Mouse (Mus musculus) liver, adult 2 months (tissue): ENCODE results near the gene Mvd.

Source experiments
- CTCF ChIP-seq: fragments of 200-500 bp; IDR thresholded peaks from 2 replicates; pipeline ENCODE4 v1.5.1; 2011; ENCODE audit warnings: low read depth, low read length, control low read depth
- POLR2A ChIP-seq: fragments of 200-500 bp; IDR thresholded peaks from 2 replicates; pipeline ENCODE4 v1.6.1; 2011; ENCODE audit warnings: low read length, control low read depth; ENCODE audit not compliant: insufficient read depth; ENCODE audit errors: extremely low read depth

DNA sequence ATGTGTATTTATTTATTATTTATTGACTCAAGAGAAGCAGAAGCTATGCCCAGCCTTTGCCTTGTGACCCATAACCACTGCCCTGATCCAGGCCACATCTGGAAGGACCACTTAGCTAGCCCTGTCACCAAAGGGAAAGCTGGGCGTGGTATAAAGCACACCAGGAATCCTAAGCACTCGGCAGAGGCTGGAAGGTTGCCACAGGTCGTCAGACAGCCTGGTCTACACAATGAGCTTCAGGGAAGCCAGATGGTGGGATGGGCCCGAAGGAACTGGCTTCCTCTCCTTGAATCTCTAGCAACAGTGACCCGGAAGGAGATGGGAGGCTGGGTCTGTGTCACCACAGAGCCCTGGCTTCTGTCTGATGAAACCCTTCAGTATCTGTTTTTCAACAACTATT lies 19.6 kb downstream of the Mvd start:
- TF ChIP-seq CTCF (no peak), POLR2A (no peak)
